Mouse (Mus musculus): Measurements from ENCODE around the gene Hk1. TPM values are rescaled to one million over a fixed set of nuclear protein-coding genes. Genes with fewer than 3 reads are reported as not detected.

Hk1 gene
- polyA plus RNA-seq, 1 experiment from 2014 or later, result 62.6 TPM

DNA sequence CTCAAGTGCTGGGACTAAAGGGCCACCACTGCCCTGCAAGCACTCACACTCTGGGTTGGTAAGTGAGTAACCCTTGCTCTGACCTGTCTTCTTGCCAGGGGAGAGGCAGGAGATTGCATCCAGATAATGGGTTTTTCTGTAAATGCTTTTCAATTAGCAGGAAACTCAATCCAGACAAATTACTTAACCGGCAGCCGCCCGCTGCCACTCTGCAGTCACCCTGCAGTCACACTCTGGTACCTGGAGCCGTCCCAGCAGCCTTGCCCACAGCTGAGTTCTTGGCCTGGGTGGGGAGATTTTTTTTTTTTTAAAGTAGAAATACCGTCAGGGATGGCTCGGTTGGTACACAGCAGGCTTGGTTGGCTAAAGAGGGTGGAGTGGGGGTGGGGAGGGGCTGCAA lies 151.6 kb downstream of the Hk1 start:
- 24% methylated on average over 6 of the region's 6 CpGs for WGBS
- Histone ChIP-seq H3K4me2 (ENCODE audit: low read length) (no peak overlapping the region), H3K9me3 (replicated peaks; ENCODE audit: low read length) (no peaks in the 10 kb centered on the region), H3K4me1 (replicated peaks; ENCODE audit: insufficient read depth, low read length) (0 out of 2 replicates have a peak, but pooled peaks cover 10% of the 10 kb centered on the region), H3K4me3 (replicated peaks; ENCODE audit: low read depth, low read length) (no peak overlapping the region), H3K9ac (ENCODE audit: low read depth, low read length) (no peak overlapping the region), H3K27me3 (ENCODE audit: insufficient read depth, low read length) (no peaks in the 10 kb centered on the region), H3K27ac (no peak overlapping the region), H3K36me3 (ENCODE audit: insufficient read depth, low read length) (no peaks in the 10 kb centered on the region)
- DNase-seq (ENCODE audit: low spot score), result no peak
- no peak for ATAC-seq (replicated peaks; ENCODE audit: low FRiP score, low read depth)
- no peak for TF ChIP-seq CTCF (IDR thresholded peaks at IDR 0.05; ENCODE audit: low read depth)

DNA sequence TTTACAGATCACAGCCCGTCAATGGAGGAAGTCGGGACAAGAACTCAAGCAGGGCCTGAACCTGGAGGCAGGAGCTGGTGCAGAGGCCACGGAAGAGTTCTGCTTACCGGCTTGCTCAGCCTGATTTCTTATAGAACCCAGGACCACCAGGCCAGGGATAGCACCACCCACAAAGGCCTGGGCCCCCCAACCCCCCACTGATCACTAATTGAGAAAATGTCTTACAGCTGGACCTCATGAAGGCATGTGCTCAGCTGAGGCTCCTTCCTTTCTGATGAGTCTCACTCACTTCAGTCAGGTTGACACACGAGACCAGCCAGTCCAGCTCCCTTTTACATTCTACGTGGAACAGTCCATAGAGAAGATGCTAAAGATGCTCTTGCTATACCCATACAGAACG lies 153.9 kb downstream of the Hk1 start:
- DNase-seq (ENCODE audit: low spot score) (no peak), ATAC-seq (replicated peaks; ENCODE audit: low FRiP score, low read depth) (no peak)
- no peak overlapping the region for H3K27ac ChIP-seq
- H3K27me3 ChIP-seq (ENCODE audit: insufficient read depth, low read length), result no peaks in the 10 kb centered on the region
- no peak overlapping the region for H3K9ac ChIP-seq (ENCODE audit: low read depth, low read length)
- 81% methylated on average over 7 of the region's 7 CpGs for WGBS
- H3K9me3 ChIP-seq (replicated peaks; ENCODE audit: low read length), result no peaks in the 10 kb centered on the region
- no peak overlapping the region for H3K4me2 ChIP-seq (ENCODE audit: low read length)
- 0 out of 2 replicates have a peak, but pooled peaks cover 5% of the 10 kb centered on the region for H3K4me1 ChIP-seq (replicated peaks; ENCODE audit: insufficient read depth, low read length)
- no peaks in the 10 kb centered on the region for H3K36me3 ChIP-seq (ENCODE audit: insufficient read depth, low read length)
- TF ChIP-seq CTCF (IDR thresholded peaks at IDR 0.05; ENCODE audit: low read depth), result no peak
- H3K4me3 ChIP-seq (replicated peaks; ENCODE audit: low read depth, low read length), result no peak overlapping the region

DNA sequence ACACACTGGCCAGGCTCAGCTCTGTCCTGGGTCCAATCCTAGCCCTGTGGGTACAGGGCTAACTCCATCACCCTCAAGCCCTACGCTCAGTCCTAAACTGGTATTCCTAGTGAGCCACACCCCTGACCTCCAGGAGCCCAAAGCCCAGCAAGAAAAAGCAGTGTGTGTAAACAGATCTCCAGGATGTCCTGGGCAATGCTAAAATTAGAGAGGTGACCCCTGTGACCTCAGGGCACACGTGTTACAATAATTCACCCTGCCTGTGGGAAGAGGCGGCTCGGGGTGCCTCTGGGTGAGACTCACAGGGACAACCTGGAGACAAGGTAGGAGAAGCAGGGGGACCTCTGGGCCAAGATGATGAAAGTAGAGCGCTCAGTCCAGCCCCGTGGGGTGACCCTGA lies 155.5 kb downstream of the Hk1 start:
- Histone ChIP-seq H3K9ac (ENCODE audit: low read depth, low read length) (no peak overlapping the region), H3K27ac (no peak overlapping the region), H3K9me3 (replicated peaks; ENCODE audit: low read length) (no peaks in the 10 kb centered on the region), H3K4me2 (ENCODE audit: low read length) (no peak overlapping the region), H3K4me3 (replicated peaks; ENCODE audit: low read depth, low read length) (no peak overlapping the region), H3K27me3 (ENCODE audit: insufficient read depth, low read length) (no peaks in the 10 kb centered on the region), H3K4me1 (replicated peaks; ENCODE audit: insufficient read depth, low read length) (0 out of 2 replicates have a peak, but pooled peaks cover 5% of the 10 kb centered on the region), H3K36me3 (ENCODE audit: insufficient read depth, low read length) (no peaks in the 10 kb centered on the region)
- DNase-seq (ENCODE audit: low spot score) (no peak), ATAC-seq (replicated peaks; ENCODE audit: low FRiP score, low read depth) (no peak)
- TF ChIP-seq CTCF (IDR thresholded peaks at IDR 0.05; ENCODE audit: low read depth), result no peak
- 51% methylated on average over 6 of the region's 6 CpGs for WGBS

DNA sequence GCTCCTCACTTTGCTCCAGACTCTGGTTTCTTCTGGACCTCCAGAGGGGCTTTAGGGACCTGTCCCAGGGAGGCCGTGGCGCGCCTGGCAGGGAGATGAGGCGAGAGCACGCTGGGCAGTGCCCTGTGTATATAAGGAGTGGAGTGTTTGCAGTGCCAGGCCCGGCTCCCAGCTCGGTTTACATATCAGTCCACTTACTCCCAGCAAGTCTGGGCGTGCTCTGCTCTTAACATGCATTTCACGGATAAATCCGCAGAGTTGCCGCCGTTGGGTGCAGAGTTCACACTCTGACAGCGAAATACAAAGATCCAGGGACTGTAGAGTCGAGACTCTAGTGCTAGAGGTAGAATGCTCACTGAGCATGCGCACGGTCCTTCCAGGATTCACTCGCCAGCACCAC lies 156.9 kb downstream of the Hk1 start:
- no peak overlapping the region for H3K27ac ChIP-seq
- no peak for TF ChIP-seq CTCF (IDR thresholded peaks at IDR 0.05; ENCODE audit: low read depth)
- ATAC-seq (replicated peaks; ENCODE audit: low FRiP score, low read depth) (no peak), DNase-seq (ENCODE audit: low spot score) (no peak)
- no peak overlapping the region for H3K9ac ChIP-seq (ENCODE audit: low read depth, low read length)
- H3K36me3 ChIP-seq (ENCODE audit: insufficient read depth, low read length), result no peaks in the 10 kb centered on the region
- no peaks in the 10 kb centered on the region for H3K27me3 ChIP-seq (ENCODE audit: insufficient read depth, low read length)
- H3K4me3 ChIP-seq (replicated peaks; ENCODE audit: low read depth, low read length), result no peak overlapping the region
- H3K4me2 ChIP-seq (ENCODE audit: low read length), result no peak overlapping the region
- 73% methylated on average over 17 of the region's 17 CpGs for WGBS
- peaks cover 11% of the 10 kb centered on the region; the same call in 1 of the 2 replicates for H3K4me1 ChIP-seq (replicated peaks; ENCODE audit: insufficient read depth, low read length)
- no peaks in the 10 kb centered on the region for H3K9me3 ChIP-seq (replicated peaks; ENCODE audit: low read length)

DNA sequence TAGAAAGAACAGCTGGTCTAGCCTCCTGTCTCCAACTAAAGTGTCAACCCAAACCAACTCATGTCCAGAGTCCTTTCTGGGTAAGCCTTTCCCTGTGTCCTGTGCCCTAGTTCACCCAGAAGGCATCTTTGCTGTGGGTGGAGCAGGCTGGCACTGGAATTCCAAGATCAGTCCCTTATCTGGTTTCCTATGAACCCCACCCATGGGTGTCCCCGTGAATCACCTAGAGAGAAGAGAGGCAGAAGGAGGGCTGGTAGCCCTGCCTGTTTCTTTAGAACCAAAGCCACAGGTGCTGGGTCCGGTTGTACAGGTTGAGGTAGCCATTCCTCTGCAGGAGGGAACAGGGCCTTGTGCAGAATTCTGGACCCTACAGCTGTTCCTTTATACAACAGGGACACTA lies 158.1 kb downstream of the Hk1 start:
- TF ChIP-seq CTCF (IDR thresholded peaks at IDR 0.05; ENCODE audit: low read depth), result no peak
- Histone ChIP-seq H3K9me3 (replicated peaks; ENCODE audit: low read length) (no peaks in the 10 kb centered on the region), H3K4me1 (replicated peaks; ENCODE audit: insufficient read depth, low read length) (peaks cover 11% of the 10 kb centered on the region; the same call in 1 of the 2 replicates), H3K9ac (ENCODE audit: low read depth, low read length) (no peak overlapping the region), H3K36me3 (ENCODE audit: insufficient read depth, low read length) (no peaks in the 10 kb centered on the region), H3K27me3 (ENCODE audit: insufficient read depth, low read length) (no peaks in the 10 kb centered on the region), H3K27ac (no peak overlapping the region), H3K4me3 (replicated peaks; ENCODE audit: low read depth, low read length) (no peak overlapping the region), H3K4me2 (ENCODE audit: low read length) (no peak overlapping the region)
- DNase-seq (ENCODE audit: low spot score) (no peak), ATAC-seq (replicated peaks; ENCODE audit: low FRiP score, low read depth) (no peak)
- WGBS, result 82% methylated on average over 2 of the region's 2 CpGs

DNA sequence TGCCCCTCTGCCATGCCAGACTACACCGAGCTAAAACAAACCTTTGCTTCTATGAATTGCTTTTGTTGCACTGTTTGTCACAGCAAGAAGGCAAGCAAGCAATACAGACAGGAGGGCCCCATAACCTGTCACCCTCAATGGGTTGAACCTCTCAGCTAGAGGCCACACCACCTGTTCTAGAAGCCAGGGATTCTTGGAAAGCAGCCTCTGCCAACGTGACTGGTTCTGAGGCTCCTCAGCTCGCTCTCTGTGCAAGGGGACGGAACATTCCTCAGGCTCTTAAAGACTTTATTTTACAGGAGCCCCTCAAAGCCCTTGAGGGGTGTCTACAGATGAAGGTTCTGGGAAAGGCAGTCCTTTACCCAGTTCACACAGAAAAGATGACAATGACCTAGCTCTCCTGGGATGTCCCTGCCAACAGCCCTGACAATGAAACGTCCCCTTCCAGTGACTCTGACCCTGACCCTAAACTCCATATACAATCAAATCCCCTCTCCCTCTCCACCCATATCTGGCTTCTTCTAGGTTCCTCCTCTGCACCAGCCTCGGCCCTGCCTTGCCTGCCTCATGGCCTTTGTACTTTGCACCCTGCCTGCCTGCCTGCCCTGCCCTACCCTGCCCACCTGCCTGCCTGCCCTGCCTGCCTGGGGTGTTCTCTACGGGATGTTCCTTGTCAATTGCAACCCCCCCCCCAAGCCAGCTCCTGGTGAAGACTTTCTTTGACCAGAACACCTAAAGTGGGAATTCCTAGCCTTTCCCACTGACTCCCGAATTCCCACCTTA lies 158.8 kb downstream of the Hk1 start:
- no peak overlapping the region for H3K27ac ChIP-seq
- TF ChIP-seq CTCF (IDR thresholded peaks at IDR 0.05; ENCODE audit: low read depth), result no peak
- 72% methylated on average over 8 of the region's 8 CpGs for WGBS
- H3K4me1 ChIP-seq (replicated peaks; ENCODE audit: insufficient read depth, low read length), result peaks cover 15% of the 10 kb centered on the region; the same call in 1 of the 2 replicates
- H3K9me3 ChIP-seq (replicated peaks; ENCODE audit: low read length), result no peaks in the 10 kb centered on the region
- no peak overlapping the region for H3K4me3 ChIP-seq (replicated peaks; ENCODE audit: low read depth, low read length)
- ATAC-seq (replicated peaks; ENCODE audit: low FRiP score, low read depth), result peak; percentile 61; the same call in 1 of the 2 replicates
- no peak overlapping the region for H3K9ac ChIP-seq (ENCODE audit: low read depth, low read length)
- no peak overlapping the region for H3K4me2 ChIP-seq (ENCODE audit: low read length)
- no peak for DNase-seq (ENCODE audit: low spot score)
- no peaks in the 10 kb centered on the region for H3K36me3 ChIP-seq (ENCODE audit: insufficient read depth, low read length)
- H3K27me3 ChIP-seq (ENCODE audit: insufficient read depth, low read length), result no peaks in the 10 kb centered on the region

Other genes starting within 250 kb of the Hk1 start
- gene Neurog3, start 246.8 kb downstream of the Hk1 start, polyA plus RNA-seq (2015; fragmentation: Nextera tagmentation; extraction: Ambion mirVana), result not detected in 2 replicates
- gene Fam241b, start 236.0 kb downstream of the Hk1 start, polyA plus RNA-seq (2015; fragmentation: Nextera tagmentation; extraction: Ambion mirVana), result 19.0 and 19.2 TPM in 2 replicates
- 47.0 and 49.8 TPM in 2 replicates for gene Tspan15, start 148.7 kb downstream of the Hk1 start, polyA plus RNA-seq (2015; fragmentation: Nextera tagmentation; extraction: Ambion mirVana)
- not detected in 2 replicates for gene Tacr2, start 127.5 kb downstream of the Hk1 start, polyA plus RNA-seq (2015; fragmentation: Nextera tagmentation; extraction: Ambion mirVana)
- gene Hkdc1, start 42.6 kb upstream of the Hk1 start, polyA plus RNA-seq (2015; fragmentation: Nextera tagmentation; extraction: Ambion mirVana), result 2.6 and 3.1 TPM in 2 replicates
- gene 4930507D05Rik, start 69.6 kb upstream of the Hk1 start, polyA plus RNA-seq (2015; fragmentation: Nextera tagmentation; extraction: Ambion mirVana), result 0.45 and 0.53 TPM in 2 replicates
- gene Supv3l1, start 69.8 kb upstream of the Hk1 start, polyA plus RNA-seq (2015; fragmentation: Nextera tagmentation; extraction: Ambion mirVana), result 21.6 and 22.7 TPM in 2 replicates
- gene Vps26a, start 106.9 kb upstream of the Hk1 start, polyA plus RNA-seq (2015; fragmentation: Nextera tagmentation; extraction: Ambion mirVana), result 79.1 and 84.6 TPM in 2 replicates
- gene Srgn, start 147.5 kb upstream of the Hk1 start, polyA plus RNA-seq (2015; fragmentation: Nextera tagmentation; extraction: Ambion mirVana), result 36.6 and 45.1 TPM in 2 replicates
- gene Kif1bp, start 198.5 kb upstream of the Hk1 start, polyA plus RNA-seq (2015; fragmentation: Nextera tagmentation; extraction: Ambion mirVana), result 29.1 and 33.8 TPM in 2 replicates
- 15.7 and 16.6 TPM in 2 replicates for gene Ddx21, start 222.4 kb upstream of the Hk1 start, polyA plus RNA-seq (2015; fragmentation: Nextera tagmentation; extraction: Ambion mirVana)